Mouse (Mus musculus): ENCODE results near the gene Rgs7bp.

DNA sequence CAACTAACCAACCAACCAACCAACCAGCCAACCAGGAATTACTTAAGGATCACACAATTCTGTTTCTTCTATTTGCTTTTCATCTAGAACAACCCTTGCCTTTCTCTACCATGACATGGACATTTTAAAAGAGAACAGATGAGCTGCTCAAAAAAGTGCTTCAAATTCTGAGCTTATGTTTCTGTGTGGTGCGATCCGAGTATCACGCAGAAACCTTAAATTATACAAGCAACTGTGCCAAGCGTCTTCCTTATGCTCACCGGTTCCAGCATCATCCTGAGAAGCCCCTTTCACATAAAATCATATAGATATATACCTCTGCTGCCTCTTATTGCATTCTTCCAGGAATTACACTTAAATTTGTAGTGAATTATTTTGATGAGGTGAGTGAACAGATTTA lies 43.4 kb downstream of the Rgs7bp start:
- TF ChIP-seq CHD2 (IDR thresholded peaks at IDR 0.05; ENCODE audit: low read length) (no peak), CTCF (IDR thresholded peaks at IDR 0.05 in 2 of 3, conservative IDR thresholded peaks at IDR 0.05 in 1 of 3; ENCODE audit: control insufficient read depth in 1 of 3, insufficient read depth in 1 of 3, low read depth in 2 of 3, low read length in 3 of 3, poor library complexity in 1 of 3, severe bottlenecking in 1 of 3) (no peak), SIN3A (IDR thresholded peaks at IDR 0.05; ENCODE audit: low read length) (no peak), SMC3 (IDR thresholded peaks at IDR 0.05; ENCODE audit: low read depth, low read length) (no peak), E2F4 (IDR thresholded peaks at IDR 0.05; ENCODE audit: borderline replicate concordance, low read depth, low read length) (no peak), MYC (IDR thresholded peaks at IDR 0.05; ENCODE audit: low read depth, low read length) (no peak), MAX (IDR thresholded peaks at IDR 0.05; ENCODE audit: low read length) (no peak), USF1 (IDR thresholded peaks at IDR 0.05; ENCODE audit: low read depth, low read length) (no peak), NRF1 (IDR thresholded peaks at IDR 0.05; ENCODE audit: insufficient read depth, low read depth, low read length, poor library complexity, severe bottlenecking) (no peak)

Measured in MEL (cell line).